Comparison of ENCODE assay signal across 8 mouse cellular contexts in genomic region chr3:147990831-147991230, GRCm38 (mm10).
DNase-seq lines count a peak whose midpoint lies in the region; ATAC-seq lines count a peak whose summit lies in the region.

No protein-coding gene starts in this region.

- no peak overlapping the region for H3K4me3 ChIP-seq in heart, embryonic 16.5 days (ENCODE audit: low read length)
- no peak overlapping the region for H3K4me3 ChIP-seq in limb, embryonic 11.5 days (ENCODE audit: low read depth, low read length)

- no peak overlapping the region for H3K27ac ChIP-seq in heart, embryonic 16.5 days (ENCODE audit: low read length)
- no peak overlapping the region for H3K27ac ChIP-seq in limb, embryonic 11.5 days (replicated peaks; ENCODE audit: low read depth, low read length)

- H3K4me2 ChIP-seq in heart, embryonic 16.5 days (ENCODE audit: low read depth, low read length), result peak overlapping the region; percentile 7
- H3K4me2 ChIP-seq in limb, embryonic 11.5 days (ENCODE audit: low read depth, severe bottlenecking), result no peak overlapping the region

- H3K9ac ChIP-seq in heart, embryonic 16.5 days (ENCODE audit: low read length), result no peak overlapping the region
- no peak overlapping the region for H3K9ac ChIP-seq in limb, embryonic 11.5 days (ENCODE audit: low read length)

- DNase-seq in heart, adult 8-10 months (ENCODE audit: low spot score), result no peak
- DNase-seq in retina, embryonic 14.5 days (ENCODE audit: low spot score), result peak; percentile 26
- no peak for DNase-seq in retina, postnatal 1 day
- DNase-seq in limb, embryonic 11.5 days (ENCODE audit: low spot score), result peak; percentile 23
- DNase-seq in spleen, adult 18-20 months, result no peak
- no peak for DNase-seq in urinary bladder, postnatal 4 days (ENCODE audit: low spot score in 2 of 2)
- DNase-seq in adrenal gland, postnatal 10 days, result no peak

- no peak for ATAC-seq in heart, embryonic 16.5 days (replicated peaks; ENCODE audit: extremely low read depth, insufficient read depth, low FRiP score)
- ATAC-seq in limb, embryonic 11.5 days (ENCODE audit: insufficient number of reproducible peaks, low FRiP score, low TSS enrichment, low read depth), result no peak

- WGBS in heart, embryonic 16.5 days, result 40% methylated on average over 10 of the region's 10 CpGs
- 45% methylated on average over 10 of the region's 10 CpGs for whole genome bisulfite sequencing in limb, embryonic 11.5 days

- H3K9me3 ChIP-seq in heart, embryonic 16.5 days (replicated peaks; ENCODE audit: control insufficient read depth, low read length), result no peaks in the 10 kb centered on the region
- H3K9me3 ChIP-seq in limb, embryonic 11.5 days (ENCODE audit: control insufficient read depth, low read length), result no peaks in the 10 kb centered on the region

- H3K27me3 ChIP-seq in heart, embryonic 16.5 days (ENCODE audit: control insufficient read depth, insufficient read depth, low read length), result no peaks in the 10 kb centered on the region
- H3K27me3 ChIP-seq in limb, embryonic 11.5 days (ENCODE audit: control insufficient read depth, insufficient read depth, low read length), result no peaks in the 10 kb centered on the region

- no peaks in the 10 kb centered on the region for H3K4me1 ChIP-seq in heart, embryonic 16.5 days (ENCODE audit: control insufficient read depth, insufficient read depth, low read length)
- no peaks in the 10 kb centered on the region for H3K4me1 ChIP-seq in limb, embryonic 11.5 days (ENCODE audit: control insufficient read depth, insufficient read depth, low read length)

- H3K36me3 ChIP-seq in heart, embryonic 16.5 days (ENCODE audit: control insufficient read depth, insufficient read depth), result no peaks in the 10 kb centered on the region
- H3K36me3 ChIP-seq in limb, embryonic 11.5 days (ENCODE audit: control insufficient read depth, insufficient read depth, low read length), result no peaks in the 10 kb centered on the region

Comparison
In these comparisons a context has a peak if more than half of its experiments do, and no peak if none do; other contexts are left out.
1. DNase-seq: peak in retina, embryonic 14.5 days (single experiment) and limb, embryonic 11.5 days (single experiment); none in heart, adult 8-10 months (single experiment), retina, postnatal 1 day (single experiment), spleen, adult 18-20 months (0 of 2), urinary bladder, postnatal 4 days (0 of 2) and adrenal gland, postnatal 10 days (single experiment).